Mouse (Mus musculus): ENCODE results near the gene Urb2. TPM values are rescaled to one million over a fixed set of nuclear protein-coding genes. Genes with fewer than 3 reads are reported as not detected.

The Urb2 gene
- total RNA-seq (2021): 10 to 100 TPM; 11.4 to 13.3 TPM
- long read RNA-seq, experiment 1, partial matches to known transcripts: 0 of 1 reads
- long read RNA-seq, experiment 1, other reads (novel, unspliced or antisense): 1 of 1 reads
- long read RNA-seq, experiment 2, partial matches to known transcripts: 4 of 8 reads
- long read RNA-seq, experiment 2, other reads (novel, unspliced or antisense): 4 of 8 reads

DNA sequence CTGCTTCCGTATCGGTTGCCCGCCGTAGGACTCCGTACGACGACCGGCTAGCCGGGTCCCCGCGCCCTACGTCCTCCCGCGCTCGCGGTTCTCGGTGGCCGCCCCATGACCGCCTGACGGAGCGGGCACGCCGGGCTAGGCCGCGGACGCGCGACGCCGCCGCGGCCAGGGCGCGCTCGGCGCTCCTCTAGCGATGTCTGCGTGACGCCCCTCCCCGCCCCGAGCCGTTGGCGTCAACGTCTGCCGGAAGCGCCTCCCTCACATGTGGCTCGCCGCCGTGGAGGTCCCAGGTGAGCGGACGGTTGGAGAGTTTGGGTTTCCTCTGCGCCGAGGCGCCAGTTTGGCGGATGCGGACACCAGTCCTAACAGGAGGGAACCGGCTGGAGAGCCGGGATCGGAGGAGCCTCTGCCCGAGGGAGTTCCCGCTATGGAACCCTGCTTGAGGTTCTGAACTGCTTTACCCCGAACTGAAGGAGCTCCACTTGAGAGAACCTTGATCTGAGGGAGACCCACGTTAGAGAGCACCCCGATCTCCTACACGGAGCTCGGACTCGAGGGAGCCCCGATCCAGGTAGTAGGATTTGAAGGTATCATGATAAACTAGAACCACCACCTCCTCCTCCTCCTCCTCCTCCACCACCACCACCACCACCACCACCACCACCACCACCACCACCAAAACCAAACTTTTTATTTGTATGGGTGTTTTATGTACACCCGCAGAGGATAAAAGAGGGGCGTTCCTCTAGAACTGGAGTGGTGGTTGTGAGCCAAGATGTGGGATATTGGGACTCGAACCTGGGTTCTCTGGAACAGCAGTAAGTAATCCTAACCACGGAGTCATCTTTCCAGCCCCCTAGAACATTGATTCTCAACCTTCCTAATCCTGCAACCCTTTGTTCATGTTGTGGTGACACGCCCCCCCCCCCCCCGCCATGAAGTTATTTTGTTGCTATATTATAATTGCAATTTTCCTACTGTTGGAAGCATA is at the start of gene Urb2, which contains the start of gene Taf5l:
Urb2 (plus strand) TSS at position 272 of the 991 bp plus-strand sequence.
Taf5l (minus strand) TSS at position 161 of the 991 bp plus-strand sequence.
- DNase-seq (ENCODE audit: low spot score in 2 of 2): peak; percentile 93

GRCm38 (mm10) chr8:123973495-123973894 is 47.8 kb upstream of the Urb2 start:
- no peak for DNase-seq (ENCODE audit: low spot score in 2 of 2)

DNA sequence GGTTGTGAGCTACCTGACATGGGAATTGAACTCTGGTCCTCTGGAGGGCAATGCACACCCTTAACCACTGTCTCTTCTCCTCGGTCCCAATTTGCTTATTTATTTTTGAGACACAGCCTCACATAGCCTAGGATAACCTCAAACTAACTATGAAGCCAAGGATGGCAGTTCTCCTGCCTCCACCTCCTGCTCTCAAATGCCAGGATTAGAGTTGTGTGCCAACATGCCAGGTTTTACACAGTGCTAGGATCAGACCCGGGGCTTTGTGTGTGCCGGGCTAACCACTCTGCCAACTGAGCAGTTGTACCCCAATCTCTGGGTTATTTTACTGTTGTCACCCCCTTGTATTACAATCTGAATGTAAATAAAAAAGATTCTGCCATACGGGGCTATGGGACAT is 43.8 kb upstream of the Urb2 start:
- peak in 1 of 2 experiments; percentile 59 for DNase-seq (ENCODE audit: low spot score in 2 of 2)

DNA sequence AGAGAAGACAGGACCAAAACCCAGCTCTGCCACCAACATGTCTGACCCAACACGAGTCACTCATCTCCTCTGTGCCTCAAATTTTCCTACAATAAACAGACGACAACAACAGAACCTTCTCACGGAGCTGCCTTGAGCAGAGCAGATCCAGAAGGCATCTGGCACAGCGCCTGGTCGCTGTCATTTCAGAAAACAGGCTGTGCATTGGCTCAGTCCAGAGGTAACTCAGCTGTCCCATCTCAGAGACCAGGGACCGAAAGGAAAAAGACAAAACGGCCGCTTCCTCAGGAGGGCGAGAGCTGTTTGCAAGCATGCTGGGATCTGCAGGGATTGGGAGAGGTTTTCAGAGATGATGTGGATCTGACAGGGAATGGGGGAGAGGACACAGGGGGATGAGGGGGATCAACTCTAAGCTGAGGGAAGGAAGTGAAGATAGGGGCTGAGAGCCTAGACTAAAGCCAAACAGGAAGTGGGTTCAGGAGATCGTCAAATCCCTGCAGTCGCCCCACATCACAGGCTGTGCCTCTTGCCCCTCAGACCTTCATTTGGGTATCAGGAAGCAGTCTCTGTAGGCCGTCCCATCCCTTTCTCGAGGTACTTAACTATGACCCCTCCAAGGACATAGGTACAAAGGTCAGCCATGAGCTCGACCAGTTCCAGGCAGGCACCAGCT is 43.0 kb upstream of the Urb2 start:
- peak in 1 of 2 experiments; percentile 44 for DNase-seq (ENCODE audit: low spot score in 2 of 2)

DNA sequence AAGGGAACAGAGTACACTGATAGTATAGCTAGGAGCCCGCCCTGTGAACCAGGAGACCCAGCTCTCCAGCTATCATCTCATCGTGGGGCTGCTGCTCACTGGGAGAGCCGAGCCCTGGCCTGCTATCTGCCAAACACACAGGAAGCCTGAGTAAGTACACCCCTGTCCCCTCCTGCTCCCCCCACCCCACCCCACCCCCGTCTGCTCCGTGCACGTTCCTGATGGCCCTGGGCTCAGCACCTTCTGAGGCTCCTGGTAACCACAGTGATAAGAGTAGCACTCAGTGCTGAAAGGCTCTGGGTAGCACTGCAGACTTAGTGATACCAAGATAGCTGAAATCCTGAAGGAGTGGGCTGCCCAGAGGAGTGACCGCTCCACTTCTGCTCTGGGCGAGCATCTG is 42.4 kb upstream of the Urb2 start:
- DNase-seq (ENCODE audit: low spot score in 2 of 2): no peak

DNA sequence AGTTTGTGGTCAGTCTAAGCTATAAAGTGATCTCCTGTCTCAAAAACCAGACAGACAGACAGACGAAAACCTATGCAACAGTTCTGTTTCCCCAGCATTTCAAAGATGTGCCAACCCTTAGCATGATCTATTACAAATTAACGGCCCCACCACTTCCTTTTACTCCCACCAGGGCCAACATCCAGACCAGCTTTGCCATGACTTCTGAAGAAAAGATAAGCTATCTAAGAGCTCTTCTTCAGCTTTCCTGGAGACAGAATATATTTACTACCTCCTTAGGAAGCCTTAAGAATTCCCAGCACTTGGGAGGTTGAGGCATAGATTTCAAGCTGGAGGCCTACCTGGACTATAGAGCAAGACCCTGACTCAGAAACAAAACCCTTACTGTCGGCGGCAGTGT is 41.1 kb upstream of the Urb2 start:
- no peak for DNase-seq (ENCODE audit: low spot score in 2 of 2)

- peak; percentile 48 to 79 for DNase-seq (ENCODE audit: low spot score in 2 of 2)
These were observed 39.6 kb upstream of the Urb2 start for GRCm38 (mm10) chr8:123981674-123982073.

- DNase-seq (ENCODE audit: low spot score in 2 of 2): peak in 1 of 2 experiments; percentile 34
These were observed 39.0 kb upstream of the Urb2 start for GRCm38 (mm10) chr8:123982291-123982793.

DNA sequence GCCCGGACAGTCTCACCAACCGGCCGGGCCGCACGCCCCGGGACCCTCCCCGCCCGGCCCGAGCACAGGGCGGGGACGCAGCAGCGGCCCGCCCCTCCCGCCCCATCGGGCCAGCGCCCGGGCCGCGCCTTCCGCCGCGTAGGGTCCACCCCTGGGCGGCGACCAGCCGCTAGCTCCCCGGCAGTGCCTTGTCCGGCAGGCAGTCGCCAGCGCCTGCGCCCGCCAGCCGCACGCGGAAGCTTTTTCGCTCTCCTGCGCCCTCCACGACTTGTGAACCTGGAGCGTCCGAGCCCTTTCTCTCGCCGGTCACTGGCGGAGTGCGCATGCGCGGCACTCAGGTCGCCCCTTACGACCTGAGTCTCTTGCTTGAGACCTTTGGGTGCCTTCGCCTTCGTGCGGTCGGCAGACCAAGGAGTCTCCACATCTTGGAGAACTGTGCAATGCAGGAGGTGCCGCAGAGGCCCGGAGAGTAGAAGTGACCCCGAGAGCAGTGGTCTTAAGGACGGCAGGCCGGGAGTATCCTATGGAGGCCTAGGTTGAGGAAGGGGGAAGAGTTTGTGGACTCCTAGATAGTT is 38.4 kb upstream of the Urb2 start, which contains the start of gene Abcb10:
Abcb10 (minus strand) TSS at position 297 of the 575 bp plus-strand sequence.
- DNase-seq (ENCODE audit: low spot score in 2 of 2): peak; percentile 76 to 79

GRCm38 (mm10) chr8:123988605-123989038 is 32.7 kb upstream of the Urb2 start:
- DNase-seq (ENCODE audit: low spot score in 2 of 2): no peak

DNA sequence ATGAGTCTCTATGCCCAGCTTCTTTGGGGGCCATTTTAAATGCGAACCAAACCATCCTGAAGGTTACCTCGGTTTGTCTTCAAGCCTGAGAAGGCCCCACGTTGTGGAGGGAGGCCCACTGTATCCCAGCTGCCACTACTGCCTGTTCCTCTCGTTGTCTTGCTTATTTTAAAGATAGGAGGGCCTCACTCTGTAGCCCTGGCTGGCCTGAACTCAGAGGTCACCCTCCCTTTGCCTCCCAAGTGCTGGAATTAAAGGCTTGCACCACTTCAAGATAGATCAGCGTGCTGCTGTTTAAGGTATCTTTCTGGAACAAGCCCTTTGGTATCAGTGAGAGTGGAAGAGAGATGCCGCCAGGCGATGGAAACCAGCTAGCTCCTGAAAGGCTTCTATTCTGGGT is 32.2 kb upstream of the Urb2 start:
- DNase-seq (ENCODE audit: low spot score in 2 of 2): no peak

GRCm38 (mm10) chr8:123990277-123991049 is 30.8 kb upstream of the Urb2 start:
- no peak for DNase-seq (ENCODE audit: low spot score in 2 of 2)

DNA sequence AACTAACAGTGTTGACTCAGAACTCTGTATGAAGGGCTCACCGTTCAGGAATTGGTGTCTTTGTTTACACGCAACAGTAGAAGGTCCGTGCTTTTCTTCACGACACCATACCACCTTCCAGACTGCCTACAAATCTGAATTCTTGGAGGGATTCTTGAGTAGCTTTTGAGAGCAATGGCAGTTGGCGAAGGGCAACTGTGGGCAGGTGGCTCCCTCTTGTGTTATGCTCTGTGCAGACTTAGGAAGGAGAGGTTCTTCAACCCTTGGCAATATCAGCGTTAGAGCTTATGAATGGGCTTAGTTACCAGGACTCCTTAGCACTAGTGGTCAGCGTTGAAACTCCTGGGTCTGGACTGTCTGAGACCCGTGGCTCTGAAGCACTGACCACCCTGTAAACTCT is 28.7 kb upstream of the Urb2 start:
- DNase-seq (ENCODE audit: low spot score in 2 of 2): no peak

DNA sequence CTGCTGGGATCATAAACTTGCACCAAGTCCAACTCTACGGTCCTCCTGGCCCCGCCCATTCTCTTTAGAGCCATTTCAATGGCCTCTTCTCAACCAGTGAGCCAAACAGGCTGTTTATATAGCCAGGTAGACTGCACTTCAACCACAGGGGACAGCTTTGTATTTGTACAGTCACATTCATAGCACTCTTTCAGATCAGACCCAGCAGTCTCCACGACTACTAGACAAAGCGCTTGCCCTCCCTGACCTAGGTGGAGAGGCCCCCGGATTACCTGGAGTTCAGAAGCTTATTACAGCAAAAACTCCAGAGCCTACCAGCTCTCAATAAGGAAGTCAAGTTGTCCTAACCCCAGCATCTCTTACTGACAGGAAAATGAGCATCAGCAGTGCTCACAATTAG is 27.7 kb upstream of the Urb2 start:
- no peak for DNase-seq (ENCODE audit: low spot score in 2 of 2)

- no peak for DNase-seq (ENCODE audit: low spot score in 2 of 2)
These were observed 27.3 kb upstream of the Urb2 start for GRCm38 (mm10) chr8:123993997-123994396.

DNA sequence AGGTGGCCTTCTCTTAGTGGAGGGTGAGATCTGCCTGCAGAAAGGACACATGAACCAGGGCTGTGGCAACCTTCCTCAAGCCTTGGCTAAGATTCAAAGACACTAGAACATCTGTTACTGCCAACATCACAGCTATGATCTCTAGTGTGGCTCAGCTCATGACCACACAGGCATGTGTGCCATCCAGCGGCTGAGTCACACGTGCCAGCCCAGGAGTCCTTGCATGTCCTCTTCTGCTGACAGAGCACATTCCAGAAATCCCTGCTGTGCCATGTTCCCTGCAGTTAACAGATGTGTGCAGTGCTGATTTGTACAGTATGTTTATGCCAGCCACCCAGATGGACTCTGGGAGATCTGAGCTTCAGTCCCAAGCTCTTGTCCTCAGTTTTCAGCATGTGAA is 21.7 kb upstream of the Urb2 start:
- DNase-seq (ENCODE audit: low spot score in 2 of 2): no peak

GRCm38 (mm10) chr8:124002546-124003108 is 18.7 kb upstream of the Urb2 start:
- no peak for DNase-seq (ENCODE audit: low spot score in 2 of 2)

GRCm38 (mm10) chr8:124007829-124008228 is 13.5 kb upstream of the Urb2 start:
- DNase-seq (ENCODE audit: low spot score in 2 of 2): no peak

GRCm38 (mm10) chr8:124011580-124011979 is 9.7 kb upstream of the Urb2 start:
- no peak for DNase-seq (ENCODE audit: low spot score in 2 of 2)

Measured in layer of hippocampus, postnatal 14 days (tissue).